Mouse (Mus musculus): ENCODE measurements at regions not wholly inside any gene's neighbourhood (a gene's known extent, or its start where the extent isn't known, plus 50 kb on each side); places are given as distances from the start of the nearest gene placed in this dataset.
A peak's percentile ranks its signal among the peaks of the same experiment; 100 is the strongest.

DNA sequence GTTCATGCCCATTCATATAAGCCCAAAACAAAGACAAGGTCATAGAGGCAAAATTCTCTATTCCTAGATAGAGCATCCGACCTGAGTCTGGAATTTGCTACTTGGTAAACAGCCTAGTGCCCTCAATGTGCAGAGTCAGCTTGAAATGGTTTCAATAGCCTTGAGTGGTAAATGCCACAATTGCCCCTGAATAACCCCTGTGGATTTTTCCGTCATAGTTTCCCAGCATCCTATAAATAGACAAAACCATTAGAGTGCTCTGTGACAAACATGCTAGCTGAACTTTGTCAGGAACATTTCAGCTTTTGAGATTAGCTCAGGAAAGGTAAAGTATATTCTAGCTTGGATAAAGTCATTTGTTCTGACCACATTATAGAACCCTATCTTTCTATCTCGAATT, 727.0 kb upstream of the Tbl1xr1 start:
- TF ChIP-seq CTCF (IDR thresholded peaks at IDR 0.05; ENCODE audit: borderline replicate concordance, insufficient read depth, low read depth, low read length) (no peak), POLR2A (IDR thresholded peaks at IDR 0.05; ENCODE audit: borderline replicate concordance, insufficient read depth, low read length) (no peak)
- no peak for DNase-seq
- Histone ChIP-seq H3K27ac (ENCODE audit: insufficient read depth, low read length) (no peak overlapping the region), H3K27me3 (ENCODE audit: control insufficient read depth, insufficient read depth, low read length) (no peaks in the 10 kb centered on the region), H3K4me3 (replicated peaks; ENCODE audit: insufficient read depth, low read depth, low read length) (no peak overlapping the region), H3K4me1 (ENCODE audit: control insufficient read depth, insufficient read depth, low read length) (no peaks in the 10 kb centered on the region)
- WGBS = 45% methylated on average over 3 of the region's 3 CpGs

DNA sequence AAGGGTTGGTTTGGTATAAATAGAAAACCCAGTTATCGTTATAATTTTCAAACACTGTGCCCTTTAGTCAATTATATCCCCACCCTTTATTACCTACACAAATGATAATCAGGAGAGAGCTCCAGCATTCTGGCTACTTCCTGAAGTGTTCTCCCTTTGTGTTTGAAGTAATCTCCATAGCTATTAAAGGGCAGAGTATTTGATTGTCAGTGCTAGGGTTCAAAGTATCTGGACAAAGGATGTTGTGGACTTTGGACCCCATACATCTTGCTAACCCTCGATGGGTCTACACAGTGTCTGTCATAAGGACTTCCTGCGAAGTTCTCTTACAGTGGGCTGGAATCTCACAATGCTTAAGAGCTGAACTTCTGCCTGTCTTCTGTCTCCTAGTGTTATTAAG, 720.3 kb upstream of the Tbl1xr1 start:
- Histone ChIP-seq H3K27ac (ENCODE audit: insufficient read depth, low read length) (no peak overlapping the region), H3K4me1 (ENCODE audit: control insufficient read depth, insufficient read depth, low read length) (peaks cover 2% of the 10 kb centered on the region; the same call in 1 of the 2 replicates), H3K27me3 (ENCODE audit: control insufficient read depth, insufficient read depth, low read length) (no peaks in the 10 kb centered on the region), H3K4me3 (replicated peaks; ENCODE audit: insufficient read depth, low read depth, low read length) (no peak overlapping the region)
- no peak for TF ChIP-seq CTCF (IDR thresholded peaks at IDR 0.05; ENCODE audit: borderline replicate concordance, insufficient read depth, low read depth, low read length)
- no peak for TF ChIP-seq POLR2A (IDR thresholded peaks at IDR 0.05; ENCODE audit: borderline replicate concordance, insufficient read depth, low read length)
- no peak for DNase-seq
- 92% methylated on average over 3 of the region's 3 CpGs for WGBS

DNA sequence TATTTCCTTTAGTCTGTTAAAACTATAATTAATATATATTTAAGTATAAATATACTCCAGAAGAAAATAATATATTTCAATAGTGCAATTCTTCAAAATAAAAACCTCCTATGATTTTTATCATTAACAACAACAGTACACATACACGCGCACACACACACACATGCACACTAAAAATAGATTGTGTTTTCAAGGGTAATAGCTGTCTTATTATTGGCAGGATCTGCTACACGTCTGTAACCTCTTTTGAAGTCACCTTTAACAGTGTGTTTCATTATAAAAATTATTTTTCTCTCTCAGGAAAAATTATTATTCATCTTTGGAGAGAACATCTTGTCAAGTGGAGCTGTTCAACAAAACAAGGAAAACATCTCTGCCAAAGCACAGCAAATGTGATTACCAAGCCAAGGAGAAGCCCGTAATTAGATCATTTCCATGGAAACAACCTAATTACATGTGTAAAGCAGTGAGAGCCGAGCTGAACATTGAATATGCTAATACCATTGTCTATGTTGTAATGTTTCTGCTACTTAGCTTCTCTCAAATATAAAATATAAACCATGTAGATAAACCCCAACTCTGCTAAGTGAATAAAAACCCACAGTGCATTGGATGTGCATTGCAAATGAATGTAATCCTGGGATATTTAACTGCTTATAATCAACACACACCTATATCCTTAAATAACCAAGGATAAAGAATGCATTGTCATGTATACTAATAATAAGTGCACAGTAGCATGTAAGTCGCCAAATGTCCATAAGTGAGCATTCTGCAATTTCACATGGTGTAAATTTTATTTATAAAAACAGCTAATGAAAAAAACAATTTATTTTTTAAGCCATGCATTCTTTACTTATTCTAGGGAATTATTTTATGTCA, 719.4 kb upstream of the Tbl1xr1 start:
- WGBS = 31% methylated on average over 6 of the region's 6 CpGs
- TF ChIP-seq POLR2A (IDR thresholded peaks at IDR 0.05; ENCODE audit: borderline replicate concordance, insufficient read depth, low read length) (no peak), CTCF (IDR thresholded peaks at IDR 0.05; ENCODE audit: borderline replicate concordance, insufficient read depth, low read depth, low read length) (no peak)
- DNase-seq = peak in 1 of 2 experiments; percentile 68
- Histone ChIP-seq H3K27me3 (ENCODE audit: control insufficient read depth, insufficient read depth, low read length) (no peaks in the 10 kb centered on the region), H3K4me3 (replicated peaks; ENCODE audit: insufficient read depth, low read depth, low read length) (no peak overlapping the region), H3K4me1 (ENCODE audit: control insufficient read depth, insufficient read depth, low read length) (peaks cover 2% of the 10 kb centered on the region; the same call in 1 of the 2 replicates), H3K27ac (ENCODE audit: insufficient read depth, low read length) (no peak overlapping the region)

GRCm38 (mm10) chr3:21358068-21358467, 718.4 kb upstream of the Tbl1xr1 start:
- Histone ChIP-seq H3K4me3 (replicated peaks; ENCODE audit: insufficient read depth, low read depth, low read length) (no peak overlapping the region), H3K27ac (ENCODE audit: insufficient read depth, low read length) (no peak overlapping the region), H3K4me1 (ENCODE audit: control insufficient read depth, insufficient read depth, low read length) (peaks cover 2% of the 10 kb centered on the region; the same call in 1 of the 2 replicates), H3K27me3 (ENCODE audit: control insufficient read depth, insufficient read depth, low read length) (no peaks in the 10 kb centered on the region)
- no peak for DNase-seq
- 93% methylated on average over 6 of the region's 6 CpGs for WGBS
- no peak for TF ChIP-seq POLR2A (IDR thresholded peaks at IDR 0.05; ENCODE audit: borderline replicate concordance, insufficient read depth, low read length)
- no peak for TF ChIP-seq CTCF (IDR thresholded peaks at IDR 0.05; ENCODE audit: borderline replicate concordance, insufficient read depth, low read depth, low read length)

DNA sequence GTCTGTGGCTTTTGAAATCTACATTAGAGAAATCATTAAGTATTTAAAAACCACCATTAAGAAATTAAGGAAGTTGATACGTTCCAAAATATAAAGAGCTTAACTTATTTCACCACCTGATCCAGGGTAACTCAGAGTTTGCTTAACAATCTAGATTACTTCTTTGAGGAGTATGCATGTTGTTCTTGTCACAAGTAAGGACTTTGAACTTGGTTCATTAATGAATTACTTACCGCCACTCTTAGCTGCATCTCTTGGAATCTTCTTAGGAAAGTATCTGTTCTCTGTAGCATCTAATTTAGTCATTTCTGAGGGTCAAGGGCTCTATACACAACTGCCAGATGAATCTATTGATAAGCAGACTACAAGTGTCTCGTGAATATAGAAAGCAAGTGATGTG, 715.4 kb upstream of the Tbl1xr1 start:
- no peak for DNase-seq
- 93% methylated on average over 3 of the region's 3 CpGs for WGBS
- Histone ChIP-seq H3K4me1 (ENCODE audit: control insufficient read depth, insufficient read depth, low read length) (peaks cover 2% of the 10 kb centered on the region; the same call in 1 of the 2 replicates), H3K4me3 (replicated peaks; ENCODE audit: insufficient read depth, low read depth, low read length) (no peak overlapping the region), H3K27ac (ENCODE audit: insufficient read depth, low read length) (no peak overlapping the region), H3K27me3 (ENCODE audit: control insufficient read depth, insufficient read depth, low read length) (no peaks in the 10 kb centered on the region)
- TF ChIP-seq CTCF (IDR thresholded peaks at IDR 0.05; ENCODE audit: borderline replicate concordance, insufficient read depth, low read depth, low read length) = no peak
- TF ChIP-seq POLR2A (IDR thresholded peaks at IDR 0.05; ENCODE audit: borderline replicate concordance, insufficient read depth, low read length) = no peak

- Histone ChIP-seq H3K27me3 (ENCODE audit: control insufficient read depth, insufficient read depth, low read length) (no peaks in the 10 kb centered on the region), H3K4me3 (replicated peaks; ENCODE audit: insufficient read depth, low read depth, low read length) (no peak overlapping the region), H3K27ac (ENCODE audit: insufficient read depth, low read length) (no peak overlapping the region), H3K4me1 (ENCODE audit: control insufficient read depth, insufficient read depth, low read length) (peaks cover 4% of the 10 kb centered on the region; the same call in 1 of the 2 replicates)
- peak in 1 of 2 experiments; percentile 42 for DNase-seq
- 29% methylated on average over 2 of the region's 2 CpGs for WGBS
- no peak for TF ChIP-seq POLR2A (IDR thresholded peaks at IDR 0.05; ENCODE audit: borderline replicate concordance, insufficient read depth, low read length)
- TF ChIP-seq CTCF (IDR thresholded peaks at IDR 0.05; ENCODE audit: borderline replicate concordance, insufficient read depth, low read depth, low read length) = no peak
Measured at GRCm38 (mm10) chr3:21379816-21380215, 696.6 kb upstream of the Tbl1xr1 start.

GRCm38 (mm10) chr3:21381072-21381471, 695.4 kb upstream of the Tbl1xr1 start:
- H3K27ac ChIP-seq (ENCODE audit: insufficient read depth, low read length) = no peak overlapping the region
- 70% methylated on average over 3 of the region's 3 CpGs for WGBS

DNA sequence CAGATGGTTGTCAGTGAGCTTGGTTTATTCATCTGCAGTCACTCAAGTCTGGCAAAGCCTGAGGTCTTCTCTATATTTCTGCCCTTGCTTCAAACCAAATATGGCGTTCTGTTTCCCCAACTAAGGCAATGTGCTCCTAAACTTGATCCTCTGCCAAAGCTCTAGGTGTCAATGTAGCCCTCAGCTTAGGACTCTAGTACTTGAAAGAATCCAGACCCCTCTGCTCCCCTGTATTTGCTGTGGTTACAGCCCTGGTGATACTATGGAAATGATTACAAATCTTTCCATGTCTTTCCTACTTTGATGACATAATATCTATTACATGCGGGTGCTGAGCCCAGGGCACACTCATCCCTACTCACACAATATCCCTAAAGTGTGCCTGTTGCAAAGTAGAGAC, 672.9 kb upstream of the Tbl1xr1 start:
- no peak for TF ChIP-seq POLR2A (IDR thresholded peaks at IDR 0.05; ENCODE audit: borderline replicate concordance, insufficient read depth, low read length)
- no peak for TF ChIP-seq CTCF (IDR thresholded peaks at IDR 0.05; ENCODE audit: borderline replicate concordance, insufficient read depth, low read depth, low read length)
- H3K4me3 ChIP-seq (replicated peaks; ENCODE audit: insufficient read depth, low read depth, low read length) = no peak overlapping the region
- 80% methylated on average over 2 of the region's 2 CpGs for WGBS

More at GRCm38 (mm10) chr3:21381072-21381471, 695.4 kb upstream of the Tbl1xr1 start:
- no peak for DNase-seq
- Histone ChIP-seq H3K27me3 (ENCODE audit: control insufficient read depth, insufficient read depth, low read length) (no peaks in the 10 kb centered on the region), H3K4me3 (replicated peaks; ENCODE audit: insufficient read depth, low read depth, low read length) (no peak overlapping the region), H3K4me1 (ENCODE audit: control insufficient read depth, insufficient read depth, low read length) (peaks cover 4% of the 10 kb centered on the region; the same call in 1 of the 2 replicates)
- TF ChIP-seq CTCF (IDR thresholded peaks at IDR 0.05; ENCODE audit: borderline replicate concordance, insufficient read depth, low read depth, low read length) (no peak), POLR2A (IDR thresholded peaks at IDR 0.05; ENCODE audit: borderline replicate concordance, insufficient read depth, low read length) (no peak)

More for the DNA sequence above, 672.9 kb upstream of the Tbl1xr1 start:
- DNase-seq = no peak
- no peak overlapping the region for H3K27ac ChIP-seq (ENCODE audit: insufficient read depth, low read length)
- no peaks in the 10 kb centered on the region for H3K27me3 ChIP-seq (ENCODE audit: control insufficient read depth, insufficient read depth, low read length)
- no peaks in the 10 kb centered on the region for H3K4me1 ChIP-seq (ENCODE audit: control insufficient read depth, insufficient read depth, low read length)
